Mouse (Mus musculus) limb, embryonic 10.5 days (tissue): Measurements from ENCODE around the gene Pramel3. TPM values are rescaled to one million over a fixed set of nuclear protein-coding genes. Genes with fewer than 3 reads are reported as not detected.
"Not testable (repeated sequence)": the region's sequence is repeated elsewhere in the genome, so short reads cannot be mapped to it uniquely, and the experiment has no call there.

Experiments
- DNase-seq: peaks from one replicate; pipeline ENCODE4 v3.0.0-alpha.2; 2017; ENCODE audit warnings: low spot score
- H3K27ac ChIP-seq: fragments of 300-500 bp; sonication (generic); 2 replicates; pipeline ENCODE4 v1.5.1; 2016; ENCODE audit warnings: mild to moderate bottlenecking
- H3K27me3 ChIP-seq: fragments of 300-500 bp; sonication (generic); 2 replicates; pipeline ENCODE4 v1.6.1; 2016; ENCODE audit warnings: low read depth, mild to moderate bottlenecking; ENCODE audit not compliant: poor library complexity, severe bottlenecking
- H3K36me3 ChIP-seq: fragments of 300-500 bp; sonication (generic); 2 replicates; pipeline ENCODE4 v1.6.1; 2016; ENCODE audit warnings: mild to moderate bottlenecking, moderate library complexity
- H3K4me1 ChIP-seq: fragments of 300-500 bp; sonication (generic); 2 replicates; pipeline ENCODE4 v1.6.1; 2016
- H3K4me3 ChIP-seq: fragments of 300-500 bp; sonication (generic); 2 replicates; pipeline ENCODE4 v1.5.1; 2016; ENCODE audit warnings: mild to moderate bottlenecking, moderate library complexity
- H3K9me3 ChIP-seq: fragments of 300-500 bp; sonication (generic); replicated peaks from 2 replicates; pipeline ENCODE4 v1.6.1; 2016; ENCODE audit warnings: mild to moderate bottlenecking
- WGBS: fragments of 180-500 bp; shearing (Covaris S2); methylation state at CpG from one replicate; pipeline ENCODE4 v1.1.7; 2016; 5-methylcytosine and 5-hydroxymethylcytosine counted together
- polyA plus RNA-seq: library from polyadenylated mRNA; unstranded; fragments of >200 nt; fragmentation: Nextera tagmentation; extraction: Ambion mirVana; gene quantifications from 2 replicates; pipeline ENCODE4 v1.2.1, GENCODE M21; 2016

The Pramel3 gene
- polyA plus RNA-seq, result not detected in 2 replicates

DNA sequence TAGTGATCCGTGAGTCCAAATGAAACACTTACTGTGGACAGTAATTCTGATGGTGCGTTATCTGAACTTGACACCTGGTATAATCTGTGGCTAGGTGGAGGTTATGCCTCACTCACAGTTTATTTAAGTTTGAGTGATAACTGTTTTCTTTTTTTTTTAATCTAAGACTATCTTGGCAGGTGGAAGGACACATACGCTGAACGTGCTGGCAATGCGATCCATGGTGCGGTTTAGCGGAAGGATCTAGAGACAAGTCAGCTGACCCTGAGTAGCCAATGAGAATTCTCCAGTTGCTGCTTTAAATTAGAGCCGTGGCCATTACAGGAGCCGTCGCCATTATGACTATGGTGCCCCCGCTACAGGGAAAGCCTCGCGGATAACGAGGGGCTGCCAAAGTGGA lies at the start of gene Pramel3:
Gene Pramel3, plus strand, starts transcription at position 301 of the 400 bp plus-strand sequence.
- not testable (repeated sequence) for H3K27me3 ChIP-seq, H3K9me3 ChIP-seq, H3K4me3 ChIP-seq, DNase-seq, H3K36me3 ChIP-seq, H3K27ac ChIP-seq, H3K4me1 ChIP-seq
- 96% methylated on average over 14 of the region's 14 CpGs for whole genome bisulfite sequencing

DNA sequence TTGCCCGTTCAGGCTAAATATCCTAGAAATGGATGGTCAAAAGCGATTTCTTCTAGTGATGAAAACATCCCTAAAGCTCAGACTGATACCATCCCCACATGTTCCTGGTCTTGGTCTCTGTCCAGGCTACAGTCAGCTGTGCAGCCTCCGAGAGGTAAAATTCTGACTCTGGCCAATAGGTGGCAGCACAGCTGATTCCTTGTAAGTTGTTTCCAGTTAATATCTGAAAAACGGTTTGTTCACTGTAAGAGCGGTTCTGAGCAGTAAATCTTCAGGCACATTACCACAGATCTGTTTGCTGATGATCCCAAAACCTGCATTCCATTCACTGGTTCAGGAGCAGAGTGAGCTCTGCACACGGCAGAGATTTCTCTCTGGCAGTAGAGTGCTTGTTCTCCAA lies 58.6 kb downstream of the Pramel3 start:
- not testable (repeated sequence) for H3K36me3 ChIP-seq, H3K4me1 ChIP-seq, H3K9me3 ChIP-seq, H3K4me3 ChIP-seq, DNase-seq, H3K27ac ChIP-seq
- H3K27me3 ChIP-seq, result peaks cover 13% of the 10 kb centered on the region; the same call in 1 of the 2 replicates
- 32% methylated on average over 3 of the region's 6 CpGs for WGBS

DNA sequence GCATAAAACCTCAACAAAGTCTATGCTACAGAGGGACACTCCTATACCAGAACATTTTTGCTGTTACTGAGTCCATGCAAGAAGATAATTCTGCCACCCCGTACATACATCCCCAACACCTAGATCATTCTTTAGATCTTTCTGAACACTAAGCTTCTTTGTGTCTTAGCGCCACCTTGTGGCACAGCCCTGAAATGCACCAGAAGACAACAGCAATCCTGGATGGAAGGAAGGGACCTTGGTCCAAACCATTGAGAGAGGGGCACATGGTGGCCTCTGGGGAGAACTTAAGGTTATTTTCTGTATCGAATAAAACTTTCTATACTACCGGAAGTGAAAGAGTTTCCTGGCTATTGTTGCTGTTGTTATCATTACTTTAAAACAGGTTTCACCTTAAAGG lies 59.8 kb downstream of the Pramel3 start:
- WGBS, result no CpG with 5 or more reads among the region's 4 CpGs
- DNase-seq, H3K9me3 ChIP-seq, H3K36me3 ChIP-seq, H3K4me1 ChIP-seq, H3K4me3 ChIP-seq, H3K27ac ChIP-seq, H3K27me3 ChIP-seq: not testable (repeated sequence)

Other genes starting within 250 kb of the Pramel3 start
- gene Gm15023, start 124.7 kb upstream of the Pramel3 start, polyA plus RNA-seq, result not detected in 2 replicates
- 0.18 and 0.68 TPM in 2 replicates for gene Tceal6, start 91.6 kb upstream of the Pramel3 start, polyA plus RNA-seq
- gene Gm5128, start 71.0 kb downstream of the Pramel3 start, polyA plus RNA-seq, result not detected in 2 replicates
- not detected in 2 replicates for gene Gm7903, start 131.5 kb downstream of the Pramel3 start, polyA plus RNA-seq
- not detected in 2 replicates for gene AV320801, start 192.3 kb downstream of the Pramel3 start, polyA plus RNA-seq